In the genomic region with DNA sequence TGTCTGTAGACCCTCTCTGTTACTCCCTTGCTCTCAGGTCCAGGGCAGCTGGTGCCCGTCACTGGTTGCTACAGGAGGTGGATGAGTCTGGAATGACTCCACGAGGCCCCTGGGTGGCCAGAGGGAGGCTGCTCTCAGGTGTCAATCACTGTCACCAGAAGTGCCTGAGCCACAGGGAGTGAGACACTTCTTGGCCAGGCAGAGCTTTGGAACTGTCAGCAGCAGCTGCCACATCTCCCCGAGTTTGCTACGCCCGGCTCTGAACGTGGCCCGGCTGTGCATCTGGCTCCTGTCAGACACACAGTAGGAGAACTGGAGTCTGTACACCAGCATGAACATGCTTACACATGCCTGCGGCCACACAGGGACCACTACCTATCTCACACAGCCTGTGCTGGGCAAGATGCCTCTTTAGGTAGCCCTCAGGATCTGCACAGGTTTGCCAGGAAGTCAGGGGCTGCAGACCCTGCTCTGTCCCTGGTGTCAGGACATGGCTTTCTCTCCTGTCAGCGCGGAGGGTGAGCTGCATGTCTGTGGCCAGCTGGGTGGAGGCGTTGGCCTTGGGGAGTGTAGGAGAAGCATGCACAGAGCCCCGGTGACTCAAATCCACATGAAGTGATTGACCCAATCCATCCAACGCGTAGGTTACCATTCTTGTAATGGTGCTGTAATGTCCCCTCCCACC, we compare ENCODE assay signal across 9 mouse cellular contexts. TPM values are rescaled to one million over a fixed set of nuclear protein-coding genes. Genes with fewer than 3 reads are reported as not detected.
DNase-seq lines count a peak whose midpoint lies in the region; ATAC-seq lines count a peak whose summit lies in the region.
"Had no signal": no experiment of that assay in that cellular context is flagged by ENCODE, and none has a peak within 500 bp of the region (broad histone marks: within the 10 kb centered on the region; RNA-seq: fewer than 3 reads in every experiment).

No protein-coding gene starts in this region.

- peak overlapping the region; percentile 38; the same call in 1 of the 2 replicates for H3K9ac ChIP-seq in heart, embryonic 14.5 days (ENCODE audit: low read length)

- H3K9me3 ChIP-seq in embryonic facial prominence, embryonic 10.5 days, result no peaks in the 10 kb centered on the region
- H3K9me3 ChIP-seq in heart, embryonic 14.5 days (ENCODE audit: control insufficient read depth, low read length), result no peaks in the 10 kb centered on the region

- H3K4me3 ChIP-seq in embryonic facial prominence, embryonic 10.5 days, result no peak overlapping the region
- H3K4me3 ChIP-seq in heart, embryonic 14.5 days (ENCODE audit: control insufficient read depth in 1 of 2, insufficient read depth in 1 of 2, low read depth in 1 of 2, low read length in 2 of 2), result no peak overlapping the region

- H3K27me3 ChIP-seq in embryonic facial prominence, embryonic 10.5 days (replicated peaks; ENCODE audit: low read depth, poor library complexity, severe bottlenecking), result no peaks in the 10 kb centered on the region
- no peaks in the 10 kb centered on the region for H3K27me3 ChIP-seq in heart, embryonic 14.5 days (ENCODE audit: control insufficient read depth, insufficient read depth, low read length)

- 0 out of 2 replicates have a peak overlapping the region, but pooled peaks have one; percentile 8 for H3K4me2 ChIP-seq in heart, embryonic 14.5 days (ENCODE audit: low read length)

- peaks cover 47% of the 10 kb centered on the region for H3K36me3 ChIP-seq in embryonic facial prominence, embryonic 10.5 days (replicated peaks)
- peaks cover 31% of the 10 kb centered on the region for H3K36me3 ChIP-seq in heart, embryonic 14.5 days (ENCODE audit: control insufficient read depth, insufficient read depth, low read length)

- H3K27ac ChIP-seq in embryonic facial prominence, embryonic 10.5 days (replicated peaks), result peak overlapping the region; percentile 59
- peak overlapping the region in 1 of 2 experiments; percentile 60; a peak in 2 of 4 replicates for H3K27ac ChIP-seq in heart, embryonic 14.5 days (replicated peaks in 1 of 2; ENCODE audit: control insufficient read depth in 1 of 2, insufficient read depth in 1 of 2, low read depth in 2 of 2, low read length in 2 of 2)

- ATAC-seq in heart, embryonic 14.5 days (ENCODE audit: insufficient number of reproducible peaks, insufficient read depth, low FRiP score, low read depth), result peak; percentile 15; the same call in 1 of the 2 replicates

- 75% methylated on average over 14 of the region's 14 CpGs for WGBS in embryonic facial prominence, embryonic 10.5 days
- 29% methylated on average over 14 of the region's 14 CpGs for WGBS in heart, embryonic 14.5 days

- DNase-seq in kidney, postnatal 10 days, result peak; percentile 65
- DNase-seq in kidney, adult 8-10 months, result no peak
- no peak for DNase-seq in embryonic facial prominence, embryonic 10.5 days (ENCODE audit: low spot score)
- peak; percentile 58 for DNase-seq in lung, postnatal 36 days
- DNase-seq in spleen, adult 18-20 months, result no peak
- no peak for DNase-seq in spleen, adult 12 weeks (ENCODE audit: low spot score)
- DNase-seq in thymus, postnatal 36 days, result no peak

- H3K4me1 ChIP-seq in embryonic facial prominence, embryonic 10.5 days, result peaks cover 25% of the 10 kb centered on the region
- H3K4me1 ChIP-seq in heart, embryonic 14.5 days (ENCODE audit: control insufficient read depth in 2 of 2, insufficient read depth in 2 of 2, low read length in 2 of 2), result peaks cover 21 to 41% of the 10 kb centered on the region in 2 experiments

RNA-seq across cellular contexts. Expression of gene Hs1bp3, which starts 18.4 kb away (rescaled TPM):
- polyA plus RNA-seq in embryonic facial prominence, embryonic 10.5 days (2016; fragmentation: Nextera tagmentation; extraction: Ambion mirVana), result 17.9 and 18.8 TPM in 2 replicates
- polyA plus RNA-seq in heart, embryonic 14.5 days (2014; fragmentation: Nextera tagmentation; extraction: Ambion mirVana), result 10.5 and 11.1 TPM in 2 replicates

RNA-seq across cellular contexts. Expression of gene Gdf7, which starts 29.9 kb away (rescaled TPM):
- polyA plus RNA-seq in embryonic facial prominence, embryonic 10.5 days (2016; fragmentation: Nextera tagmentation; extraction: Ambion mirVana), result 0.10 and 0.17 TPM in 2 replicates
- polyA plus RNA-seq in heart, embryonic 14.5 days (2014; fragmentation: Nextera tagmentation; extraction: Ambion mirVana), result not detected in 2 replicates
- polyA plus RNA-seq: liver, embryonic 16.5 days had no signal

Comparison
In these comparisons a context has a peak if more than half of its experiments do, and no peak if none do; other contexts are left out.
1. DNase-seq: peak in kidney, postnatal 10 days (single experiment) and lung, postnatal 36 days (single experiment); none in kidney, adult 8-10 months (0 of 2), embryonic facial prominence, embryonic 10.5 days (single experiment), spleen, adult 18-20 months (0 of 2), spleen, adult 12 weeks (single experiment) and thymus, postnatal 36 days (0 of 2).